Mouse (Mus musculus): ENCODE measurements around the gene Krt9. TPM values are rescaled to one million over a fixed set of nuclear protein-coding genes. Genes with fewer than 3 reads are reported as not detected.
"Not testable (repeated sequence)": the region's sequence is repeated elsewhere in the genome, so short reads cannot be mapped to it uniquely, and the experiment has no call there.

Gene Krt9
- not detected for total RNA-seq (2022)

GRCm38 (mm10) chr11:100192992-100193391 lies at the start of gene Krt9:
Krt9 (minus strand) TSS chr11:100193246.
- no peak for DNase-seq (ENCODE audit: low spot score in 2 of 2)

DNA sequence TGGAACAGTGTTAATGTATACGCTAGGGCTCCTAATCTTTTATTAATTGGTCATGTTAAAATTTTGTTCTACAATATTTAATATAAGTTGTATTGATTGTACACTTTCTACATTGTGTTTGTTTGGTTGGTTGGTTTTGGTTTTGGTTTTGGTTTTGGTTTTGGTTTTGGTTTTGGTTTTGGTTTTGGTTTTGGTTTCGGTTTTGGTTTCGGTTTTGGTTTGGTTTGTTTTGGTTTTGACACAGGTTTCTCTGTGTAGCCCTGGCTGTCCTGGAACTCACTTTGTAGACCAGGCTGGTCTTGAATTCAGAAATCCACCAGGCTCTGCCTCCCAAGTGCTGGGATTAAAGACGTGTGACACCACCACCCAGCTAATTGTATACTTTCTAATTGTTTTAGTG lies 47.2 kb upstream of the Krt9 start:
- DNase-seq (ENCODE audit: low spot score in 2 of 2), result not testable (repeated sequence)

GRCm38 (mm10) chr11:100221741-100222140 lies 28.7 kb upstream of the Krt9 start:
- no peak for DNase-seq (ENCODE audit: low spot score in 2 of 2)

DNA sequence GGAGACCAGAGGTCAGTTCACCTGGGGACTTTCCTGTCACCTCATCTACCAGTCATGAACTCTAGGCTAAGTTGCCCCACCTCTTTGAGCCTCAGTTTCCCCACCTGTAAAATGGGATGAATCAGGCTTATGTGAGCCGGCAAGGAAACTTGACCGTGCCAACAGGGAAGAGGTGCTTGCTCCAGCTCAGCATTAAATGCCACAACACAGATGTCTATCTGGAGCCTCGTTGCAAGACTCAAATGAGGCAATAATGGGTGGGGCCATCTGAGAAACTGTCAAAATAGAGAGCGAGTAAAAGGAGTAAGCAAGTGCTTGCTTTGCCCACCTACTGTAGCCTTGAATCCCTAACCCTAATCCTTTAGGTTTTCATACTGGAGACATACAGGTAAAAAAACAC lies 26.3 kb upstream of the Krt9 start:
- DNase-seq (ENCODE audit: low spot score in 2 of 2), result no peak

DNA sequence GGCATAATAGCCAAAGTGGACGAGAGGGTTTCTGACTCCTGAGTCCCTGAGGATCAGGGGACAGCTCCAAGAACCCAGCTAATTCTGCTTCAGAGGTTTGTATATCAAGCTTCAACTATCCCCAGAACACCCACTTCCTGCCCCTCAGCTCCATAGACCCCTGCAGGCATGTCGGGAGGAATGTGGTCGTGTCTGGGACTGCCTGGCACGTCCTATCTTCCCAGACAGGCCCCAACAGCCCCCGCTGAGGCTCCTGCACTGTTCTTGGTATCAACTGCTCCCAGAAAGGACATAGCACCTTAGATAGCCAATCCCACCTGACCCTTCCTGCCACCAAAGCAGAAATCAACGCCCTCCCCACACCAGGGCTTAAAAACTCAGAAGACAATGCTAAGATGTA lies 15.5 kb upstream of the Krt9 start:
- DNase-seq (ENCODE audit: low spot score in 2 of 2), result no peak

DNA sequence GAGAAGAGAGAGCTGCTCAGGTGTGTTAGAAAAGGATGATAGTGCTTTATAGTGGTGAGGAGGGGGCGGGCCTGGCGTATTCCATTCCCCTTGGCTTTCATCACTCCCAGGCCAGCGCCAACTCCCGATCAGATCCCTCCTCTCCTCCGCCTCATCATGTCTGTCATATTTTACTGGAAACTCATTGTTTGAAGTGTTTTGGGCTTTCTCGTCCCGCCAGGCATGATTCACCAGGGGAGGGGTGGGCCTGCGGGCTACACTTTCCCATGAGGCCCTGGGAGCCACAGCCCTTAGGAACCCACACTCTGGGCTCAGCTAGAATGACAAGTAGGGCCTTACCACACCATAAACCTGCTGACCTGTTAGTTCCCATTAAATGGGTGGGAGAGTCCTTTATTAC lies 14.5 kb upstream of the Krt9 start, which contains the start of gene Krt14:
Krt14 (minus strand) TSS at position 51 of the 400 bp plus-strand sequence.
- no peak for DNase-seq (ENCODE audit: low spot score in 2 of 2)

GRCm38 (mm10) chr11:100203448-100203847 lies 10.4 kb upstream of the Krt9 start:
- DNase-seq (ENCODE audit: low spot score in 2 of 2), result no peak

DNA sequence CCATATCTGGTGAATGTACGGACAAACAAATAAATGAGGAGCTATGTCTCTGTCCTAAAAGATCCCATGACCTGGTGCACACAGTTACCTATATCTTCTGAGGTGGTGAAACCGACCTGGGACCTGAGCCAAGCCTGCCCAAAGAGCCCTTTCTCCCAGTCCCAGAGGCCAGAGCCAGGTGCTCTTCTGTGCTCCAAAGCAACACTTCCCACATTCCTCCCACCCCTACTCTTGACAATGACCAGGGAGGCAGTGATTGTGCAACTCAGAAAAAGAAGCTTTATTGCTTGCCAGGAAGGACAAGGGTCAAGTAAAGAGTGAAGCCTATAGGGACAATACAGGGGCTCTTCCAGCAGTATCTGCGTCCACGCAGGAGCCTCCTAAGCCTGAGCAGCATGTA lies 9.9 kb upstream of the Krt9 start:
- DNase-seq (ENCODE audit: low spot score in 2 of 2), result no peak

DNA sequence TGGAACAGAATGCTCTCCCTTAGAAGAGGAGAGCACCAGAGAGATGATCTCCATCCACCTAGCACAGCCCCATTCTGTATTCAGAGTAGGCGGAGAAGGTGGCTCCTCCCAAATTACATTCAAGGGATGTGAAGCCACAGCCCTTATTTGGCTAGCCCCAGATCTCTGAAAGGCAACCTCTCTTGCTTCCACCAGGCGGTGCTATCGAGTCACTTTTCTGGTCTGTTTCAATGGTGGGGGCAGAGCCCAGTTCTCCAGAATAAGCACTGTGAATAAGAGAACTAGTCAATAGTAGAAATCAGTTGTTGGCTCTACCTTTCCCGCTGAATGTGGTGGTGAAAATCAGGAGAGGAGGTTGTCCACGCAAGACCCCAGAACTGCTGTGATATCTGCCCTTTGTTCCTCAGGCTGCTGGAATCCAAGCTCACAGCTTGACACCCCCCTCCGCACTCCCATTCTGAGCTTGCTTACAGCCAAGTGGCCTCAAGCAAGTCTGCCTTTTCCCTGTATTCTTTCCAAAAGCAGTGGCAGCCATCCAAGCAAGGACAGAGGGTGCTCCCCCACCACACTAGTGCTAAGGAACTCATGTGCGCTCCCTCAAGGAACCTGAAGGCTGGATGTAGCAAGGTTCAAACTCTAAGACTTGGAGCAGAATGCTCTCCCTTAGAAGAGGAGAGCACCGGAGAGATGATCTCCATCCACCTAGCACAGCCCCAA lies 7.2 kb upstream of the Krt9 start:
- DNase-seq (ENCODE audit: low spot score in 2 of 2), result no peak

DNA sequence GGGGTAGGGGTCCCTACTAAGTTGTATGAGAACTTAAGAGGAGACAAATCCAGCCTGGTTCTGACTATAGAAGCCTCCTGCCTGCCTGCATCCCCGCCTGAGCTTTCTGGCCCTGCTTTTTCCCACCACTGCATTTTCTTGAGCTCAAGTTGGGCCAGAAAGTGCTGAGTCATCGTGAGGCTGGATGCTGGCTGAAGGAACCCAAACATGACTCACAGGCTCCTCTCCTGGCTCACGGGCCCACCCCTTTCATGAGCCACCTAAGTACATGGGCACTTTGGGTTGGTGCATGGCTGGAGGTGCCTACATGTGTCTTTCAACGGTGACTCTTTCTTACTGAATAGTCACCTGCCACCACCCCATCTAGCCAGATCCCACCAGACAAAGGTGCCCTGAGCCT lies 5.6 kb upstream of the Krt9 start:
- no peak for DNase-seq (ENCODE audit: low spot score in 2 of 2)

DNA sequence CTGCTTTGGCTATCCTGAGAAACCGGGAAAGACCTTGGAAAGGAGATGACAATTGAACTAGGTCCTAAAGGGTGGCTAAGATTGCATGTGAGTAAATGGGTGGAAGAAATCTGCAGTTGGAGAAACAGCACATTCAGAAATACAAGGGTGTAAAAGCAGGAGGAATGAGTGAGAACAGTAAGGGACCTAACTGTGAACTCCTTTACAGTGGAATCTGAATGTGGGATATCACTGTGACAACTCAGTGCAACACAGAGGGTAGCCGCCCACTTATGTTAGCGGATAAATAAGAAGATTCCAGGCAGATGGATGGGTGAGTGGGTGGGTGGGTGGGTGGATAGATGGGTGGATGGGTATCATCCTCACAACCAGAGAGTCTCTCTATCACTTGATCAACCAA lies 1.2 kb downstream of the Krt9 start:
- DNase-seq (ENCODE audit: low spot score in 2 of 2), result no peak

DNA sequence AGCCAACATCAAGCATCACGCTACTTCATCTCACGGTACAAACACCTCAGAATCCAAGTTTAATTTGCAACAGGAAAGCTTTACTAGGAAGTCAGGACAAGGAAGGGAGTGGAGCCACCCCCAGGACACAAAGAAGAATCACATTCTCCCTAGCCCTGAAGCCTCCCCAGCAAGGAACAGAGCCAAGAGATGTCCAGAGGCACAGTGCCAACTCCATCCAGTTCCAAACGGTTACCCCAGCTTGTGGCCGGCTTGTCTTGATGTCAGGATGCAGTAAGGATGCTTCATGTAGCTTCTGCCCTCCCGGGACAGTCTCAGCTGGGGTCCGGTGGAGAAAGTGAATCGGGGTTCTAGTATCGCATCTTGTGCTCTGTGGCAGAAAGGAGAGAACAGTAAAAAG lies 6.3 kb downstream of the Krt9 start:
- no peak for DNase-seq (ENCODE audit: low spot score in 2 of 2)

DNA sequence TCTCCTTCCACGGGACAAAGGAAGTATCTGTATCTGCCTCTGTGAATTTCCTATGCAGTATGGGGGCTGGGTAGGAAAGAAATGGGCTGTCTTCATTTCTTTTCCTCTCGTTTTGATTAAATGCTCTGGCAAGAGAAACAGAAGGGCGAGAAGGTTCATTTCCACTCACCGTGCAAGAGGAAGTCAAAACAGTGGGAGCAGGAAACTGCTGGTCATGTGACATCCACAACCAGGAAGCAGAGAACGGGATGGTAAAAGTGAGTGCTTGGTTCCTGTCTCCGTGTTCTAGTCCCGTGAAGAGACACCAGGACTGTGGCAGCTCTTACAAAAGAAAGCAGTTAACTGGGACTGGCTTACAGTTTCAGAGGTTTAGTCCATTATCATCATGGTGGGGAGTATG lies 11.3 kb downstream of the Krt9 start:
- no peak for DNase-seq (ENCODE audit: low spot score in 2 of 2)

DNA sequence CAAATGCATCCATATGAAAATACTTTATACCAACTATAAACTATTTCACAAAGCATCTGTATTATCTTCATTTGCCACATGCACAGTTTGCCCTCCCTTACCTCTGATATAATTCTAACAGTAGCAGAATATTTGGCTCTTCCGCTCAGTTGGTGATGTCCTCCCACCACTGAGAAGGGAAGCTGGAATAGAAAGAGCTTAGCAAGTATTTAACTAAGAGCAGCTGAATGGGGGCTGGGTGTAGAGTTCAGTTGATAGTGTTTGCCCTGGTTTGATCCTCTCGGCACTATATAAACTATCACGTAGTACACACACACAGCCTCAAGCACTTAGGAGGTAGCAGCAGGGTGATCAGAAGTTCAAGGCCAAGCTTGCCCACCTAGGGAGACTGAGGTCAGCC lies 13.8 kb downstream of the Krt9 start:
- DNase-seq (ENCODE audit: low spot score in 2 of 2), result no peak

DNA sequence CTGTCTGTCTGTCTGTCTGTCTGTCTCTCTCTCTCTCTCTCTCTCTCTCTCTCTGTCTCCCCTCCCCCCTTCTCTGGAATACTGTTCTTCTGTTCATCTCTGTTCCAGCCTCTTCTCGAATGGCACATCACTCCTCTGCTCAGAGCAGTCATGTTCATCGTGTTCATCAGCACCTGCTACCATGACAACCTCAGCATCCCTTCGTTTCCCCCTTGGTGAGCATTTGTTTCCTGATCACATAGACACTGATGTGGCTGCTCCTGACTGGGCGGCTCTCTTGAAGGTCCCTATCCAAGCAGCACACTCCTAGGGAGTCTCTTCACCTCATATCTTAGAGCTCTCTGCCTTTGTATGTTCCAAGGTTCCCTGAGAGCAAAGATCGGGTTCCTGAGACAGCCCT lies 14.7 kb downstream of the Krt9 start:
- DNase-seq (ENCODE audit: low spot score in 2 of 2), result no peak

- DNase-seq (ENCODE audit: low spot score in 2 of 2), result no peak
Measured at GRCm38 (mm10) chr11:100176791-100177190, 16.3 kb downstream of the Krt9 start.

DNA sequence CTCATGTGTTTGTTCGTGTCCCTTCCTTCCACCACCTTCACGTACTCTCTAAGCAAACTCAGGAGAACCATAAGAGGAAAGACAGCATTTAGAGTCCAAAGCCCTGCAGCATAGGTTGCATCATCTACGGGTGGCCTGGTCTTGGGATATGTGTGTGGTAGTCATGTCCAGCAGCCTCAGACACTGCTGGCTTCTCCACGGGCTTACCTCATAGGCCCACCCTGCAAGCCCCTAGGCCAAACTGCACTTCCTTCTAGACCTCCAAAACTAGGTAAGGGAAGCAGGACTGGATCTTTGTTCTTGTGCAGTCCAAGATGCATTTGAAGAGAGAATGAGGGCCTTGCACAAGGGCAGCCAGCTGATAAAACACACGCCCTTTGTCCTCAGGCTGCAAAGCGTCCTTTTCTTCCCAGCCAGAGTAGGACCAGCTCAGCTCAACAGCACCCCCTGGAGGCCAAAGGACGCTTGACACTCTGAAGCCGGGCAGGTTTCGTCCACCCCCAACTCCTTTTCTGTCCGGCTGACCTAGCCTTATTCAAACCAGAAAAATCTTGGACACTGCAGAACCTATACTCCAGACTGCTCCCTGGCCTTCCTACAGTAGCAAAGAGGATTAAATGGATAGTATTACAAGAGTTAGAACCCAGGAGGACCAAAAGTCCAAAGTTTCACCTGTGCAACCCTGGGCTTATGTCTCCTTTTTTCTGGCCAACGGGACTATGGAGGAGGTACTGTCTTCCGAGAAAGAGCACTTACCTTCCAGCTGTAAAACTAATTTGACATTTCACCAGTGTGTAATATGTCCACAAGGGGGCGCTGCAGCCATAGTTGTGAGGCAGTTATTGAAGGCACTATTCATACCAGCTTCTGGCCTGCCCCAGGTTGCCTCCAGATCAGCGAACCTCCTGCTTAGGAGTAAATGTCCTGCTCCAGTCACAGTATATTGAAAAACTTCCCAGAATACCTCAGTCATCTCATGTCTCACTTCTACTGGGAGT lies 24.0 kb downstream of the Krt9 start:
- peak; percentile 23 to 35 for DNase-seq (ENCODE audit: low spot score in 2 of 2)

GRCm38 (mm10) chr11:100168071-100168470 lies 25.0 kb downstream of the Krt9 start:
- no peak for DNase-seq (ENCODE audit: low spot score in 2 of 2)

DNA sequence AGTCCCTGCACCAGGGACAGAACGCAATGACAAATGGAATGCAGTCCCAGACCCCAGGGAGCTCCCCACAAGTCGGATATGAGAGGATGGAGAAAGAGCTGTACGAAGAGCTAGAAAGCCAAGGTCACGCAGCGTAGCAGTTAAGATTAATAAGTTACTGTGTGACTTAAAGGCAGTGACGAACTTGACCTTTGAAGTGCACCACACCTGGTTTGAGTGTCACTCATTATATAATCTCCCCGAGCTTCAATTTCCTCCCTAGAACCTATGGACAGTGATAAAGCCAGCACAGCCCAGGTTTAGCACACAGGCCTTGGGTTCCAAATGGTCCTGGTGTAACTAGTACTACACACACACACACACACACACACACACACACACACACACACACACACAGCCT lies 28.7 kb downstream of the Krt9 start:
- DNase-seq (ENCODE audit: low spot score in 2 of 2), result no peak

DNA sequence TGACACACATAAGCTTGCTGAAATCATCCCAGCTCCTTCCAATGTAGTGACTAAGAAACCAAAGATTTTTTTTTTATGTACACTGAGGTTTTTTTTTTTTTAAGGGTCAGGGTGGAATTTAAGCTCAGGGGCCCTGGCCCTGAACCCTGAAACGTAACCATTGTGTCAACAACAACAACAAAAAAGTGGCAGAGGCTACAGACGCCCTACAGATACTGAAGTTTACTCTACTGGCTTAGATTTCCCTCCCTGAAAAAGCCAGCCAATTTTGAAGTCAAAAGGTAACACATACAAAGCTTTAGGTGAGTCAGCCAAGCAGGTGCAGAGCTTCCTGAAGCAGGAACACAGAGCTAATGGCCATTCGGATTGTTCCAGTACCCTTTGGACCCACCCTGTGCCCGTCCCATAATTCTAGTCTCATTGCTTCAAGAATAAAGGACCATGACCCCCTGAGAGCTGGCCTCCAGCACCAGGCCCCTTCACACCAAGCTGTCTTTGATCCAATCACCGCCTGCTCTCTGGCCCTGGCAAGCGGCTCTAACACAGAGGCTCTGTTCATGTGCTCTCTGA lies 35.1 kb downstream of the Krt9 start:
- no peak for DNase-seq (ENCODE audit: low spot score in 2 of 2)

- DNase-seq (ENCODE audit: low spot score in 2 of 2), result no peak
Measured at GRCm38 (mm10) chr11:100157331-100157730, 35.7 kb downstream of the Krt9 start.

Measured in gastrocnemius, adult 8-10 months (tissue).